Mouse (Mus musculus): ENCODE measurements around the gene Gm20662.

DNA sequence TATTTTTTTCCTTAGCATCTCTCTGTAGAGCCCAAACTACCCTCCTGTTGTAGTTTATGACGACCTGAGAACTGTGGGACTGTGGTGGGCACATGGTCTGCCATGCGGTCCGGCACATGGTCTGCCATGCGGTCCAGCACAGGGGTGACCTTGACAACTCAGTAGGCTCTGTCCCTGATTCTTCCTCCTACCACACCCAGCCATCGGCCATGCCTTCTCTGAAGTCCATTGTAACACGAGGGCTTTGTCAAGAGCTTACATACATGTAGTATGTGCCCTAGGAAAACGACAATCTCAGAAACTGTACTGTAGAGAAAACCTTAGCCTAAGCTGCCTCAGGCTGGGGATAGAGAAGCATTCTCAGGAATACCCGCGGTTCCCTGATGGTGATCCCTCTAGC lies 31.5 kb upstream of the Gm20662 start:
- TF ChIP-seq CTCF (IDR thresholded peaks at IDR 0.05; ENCODE audit: low read depth) (no peak), EP300 (optimal IDR thresholded peaks at IDR 0.05) (no peak)

All from stomach, postnatal 0 days (tissue).